Mouse (Mus musculus) lung, adult 2 months (tissue): ENCODE results near the gene Gpcpd1.

Experiments used
- CTCF ChIP-seq: fragments of 200-500 bp; IDR thresholded peaks from 2 replicates; pipeline ENCODE4 v1.5.1; 2011; ENCODE audit warnings: mild to moderate bottlenecking, low read length, control low read depth; ENCODE audit not compliant: insufficient read depth
- POLR2A ChIP-seq: fragments of 200-500 bp; IDR thresholded peaks from 2 replicates; pipeline ENCODE4 v1.6.1; 2011; ENCODE audit warnings: low read depth, mild to moderate bottlenecking, control low read depth, low read length, borderline replicate concordance; ENCODE audit errors: extremely low read depth

DNA sequence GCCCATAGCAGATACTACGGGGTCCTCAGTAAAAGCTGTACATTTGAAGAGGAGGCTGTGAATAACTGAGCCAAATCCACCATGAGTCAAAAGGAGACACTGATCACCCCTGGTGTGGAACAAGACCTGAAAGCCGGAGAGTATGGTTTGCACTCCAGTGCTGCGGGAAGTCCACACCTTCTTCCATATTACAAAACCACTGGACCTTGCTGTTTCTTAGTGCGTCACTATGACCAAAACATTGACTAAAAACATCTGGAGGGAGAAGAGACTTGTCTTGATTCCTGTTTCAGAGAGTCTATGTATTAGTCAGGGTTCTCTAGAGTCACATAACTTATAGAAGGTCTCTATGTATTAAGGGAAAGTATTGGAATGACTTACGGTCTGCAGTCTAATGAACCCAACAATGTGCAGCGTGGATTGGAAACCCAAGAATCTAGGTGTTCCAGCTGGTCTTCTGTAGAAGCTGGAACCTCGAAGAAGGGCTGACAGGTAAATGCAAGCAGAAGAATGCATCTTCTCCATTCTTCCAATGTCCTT lies at the start of gene Gpcpd1:
- TF ChIP-seq CTCF = no peak
- no peak for TF ChIP-seq POLR2A
